In the genomic region with DNA sequence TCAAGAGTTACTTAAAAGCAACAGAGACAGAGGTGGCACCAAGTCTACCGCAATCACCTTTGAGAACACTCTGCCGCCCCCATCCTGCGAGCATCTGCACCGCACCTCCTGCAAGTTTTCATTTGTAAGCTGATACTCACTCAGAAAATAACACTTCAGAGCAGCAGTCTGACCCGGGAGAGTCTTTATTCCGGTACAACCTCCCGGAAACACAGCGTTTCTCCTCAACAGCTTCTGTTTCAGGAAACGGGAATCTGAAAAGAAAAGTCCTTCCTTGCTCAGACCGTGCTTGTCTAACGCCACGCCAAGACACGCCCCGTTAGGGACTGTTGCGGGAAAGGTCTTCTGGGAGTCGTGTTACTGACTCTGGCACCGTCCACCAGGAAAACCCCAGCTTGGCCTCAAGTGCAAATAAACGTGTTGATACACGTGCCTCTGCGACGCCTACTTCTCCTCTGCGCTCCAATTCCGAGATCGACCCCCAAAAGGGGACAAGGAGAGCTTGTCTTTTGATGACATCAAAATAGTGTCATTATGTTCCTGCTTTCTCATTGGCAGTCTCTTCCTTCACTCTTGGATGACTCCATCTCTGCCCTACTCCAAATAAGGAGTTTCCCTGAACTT, we compare ENCODE assay signal across 8 mouse cellular contexts. TPM values are rescaled to one million over a fixed set of nuclear protein-coding genes. Genes with fewer than 3 reads are reported as not detected.
A peak's percentile ranks its signal among the peaks of the same experiment; 100 is the strongest.
DNase-seq lines count a peak whose midpoint lies in the region; ATAC-seq and TF ChIP-seq lines count a peak whose summit lies in the region.

A gene (minus strand): TSS at position 507 of the 624 bp plus-strand sequence.

- peak within 1 kb of the TSS; percentile 52 for H3K9ac ChIP-seq in heart, embryonic 15.5 days
- H3K9ac ChIP-seq in liver, postnatal 0 days (replicated peaks): peak within 1 kb of the TSS; percentile 35
- H3K9ac ChIP-seq in neural tube, embryonic 13.5 days: 0 out of 2 replicates have a peak within 1 kb of the TSS, but pooled peaks have one; percentile 46

- no peaks in the 10 kb centered on the region for H3K9me3 ChIP-seq in heart, embryonic 15.5 days (replicated peaks)
- no peaks in the 10 kb centered on the region for H3K9me3 ChIP-seq in liver, postnatal 0 days (ENCODE audit: low read length)
- H3K9me3 ChIP-seq in neural tube, embryonic 13.5 days: no peaks in the 10 kb centered on the region

- peaks cover 4% of the 10 kb centered on the region; the same call in 1 of the 2 replicates for H3K4me1 ChIP-seq in heart, embryonic 15.5 days (replicated peaks)
- peaks cover 4% of the 10 kb centered on the region; the same call in 1 of the 2 replicates for H3K4me1 ChIP-seq in liver, postnatal 0 days (ENCODE audit: insufficient read depth)
- H3K4me1 ChIP-seq in neural tube, embryonic 13.5 days (replicated peaks): peaks cover 6% of the 10 kb centered on the region
- peaks cover 3% of the 10 kb centered on the region; the same call in 1 of the 2 replicates for H3K4me1 ChIP-seq in thymus, adult 2 months (replicated peaks; ENCODE audit: control insufficient read depth, insufficient read depth, low read length)

- TF ChIP-seq POLR2A in thymus, adult 2 months (IDR thresholded peaks at IDR 0.05; ENCODE audit: control insufficient read depth, extremely low read depth, insufficient read depth, low read length, poor library complexity): no peak

- H3K4me2 ChIP-seq in heart, embryonic 15.5 days: peak within 1 kb of the TSS; percentile 76
- peak within 1 kb of the TSS; percentile 75 for H3K4me2 ChIP-seq in liver, postnatal 0 days (ENCODE audit: low read depth, low read length)
- H3K4me2 ChIP-seq in neural tube, embryonic 13.5 days: peak within 1 kb of the TSS; percentile 61

- no peaks in the 10 kb centered on the region for H3K27me3 ChIP-seq in heart, embryonic 15.5 days
- no peaks in the 10 kb centered on the region for H3K27me3 ChIP-seq in liver, postnatal 0 days (ENCODE audit: insufficient read depth, low read length)
- H3K27me3 ChIP-seq in neural tube, embryonic 13.5 days: peaks cover 5% of the 10 kb centered on the region
- H3K27me3 ChIP-seq in thymus, adult 2 months (ENCODE audit: control insufficient read depth, insufficient read depth, low read length): no peaks in the 10 kb centered on the region

- H3K4me3 ChIP-seq in heart, embryonic 15.5 days: peak within 1 kb of the TSS; percentile 61
- H3K4me3 ChIP-seq in liver, postnatal 0 days (ENCODE audit: low read depth, low read length): peak within 1 kb of the TSS; percentile 56
- peak within 1 kb of the TSS; percentile 39 for H3K4me3 ChIP-seq in neural tube, embryonic 13.5 days
- H3K4me3 ChIP-seq in thymus, adult 2 months (ENCODE audit: control insufficient read depth, insufficient read depth, low read length): peak within 1 kb of the TSS; percentile 49

- H3K36me3 ChIP-seq in heart, embryonic 15.5 days: no peaks in the 10 kb centered on the region
- H3K36me3 ChIP-seq in liver, postnatal 0 days (replicated peaks; ENCODE audit: insufficient read depth, low read length): no peaks in the 10 kb centered on the region
- H3K36me3 ChIP-seq in neural tube, embryonic 13.5 days: no peaks in the 10 kb centered on the region
- H3K36me3 ChIP-seq in thymus, adult 2 months (ENCODE audit: control insufficient read depth, insufficient read depth, low read length): no peaks in the 10 kb centered on the region

- peak within 1 kb of the TSS; percentile 74 for H3K27ac ChIP-seq in heart, embryonic 15.5 days
- peak within 1 kb of the TSS; percentile 66 for H3K27ac ChIP-seq in liver, postnatal 0 days (ENCODE audit: low read depth)
- no peak within 1 kb of the TSS for H3K27ac ChIP-seq in neural tube, embryonic 13.5 days (replicated peaks)
- no peak within 1 kb of the TSS for H3K27ac ChIP-seq in thymus, adult 2 months (ENCODE audit: control insufficient read depth, insufficient read depth, low read length)

- no peak for TF ChIP-seq EP300 in liver, postnatal 0 days (IDR thresholded peaks at IDR 0.05; ENCODE audit: low read depth)

- peak; percentile 100 for ATAC-seq in erythroblast, adult 5-6 weeks (replicated peaks; ENCODE audit: low FRiP score, poor library complexity, severe bottlenecking)
- ATAC-seq in heart, embryonic 15.5 days (replicated peaks; ENCODE audit: insufficient number of reproducible peaks, insufficient read depth, low FRiP score, low read depth): peak; percentile 76
- peak; percentile 89 for ATAC-seq in liver, postnatal 0 days
- ATAC-seq in neural tube, embryonic 13.5 days (ENCODE audit: low read depth): no peak

- DNase-seq in 416B (ENCODE audit: low read depth) (peak; percentile 87), adipocyte (ENCODE audit: low spot score) (peak; percentile 79)
- DNase-seq in kidney, postnatal 14 days: peak; percentile 77
- DNase-seq in liver, postnatal 0 days: peak; percentile 77
- DNase-seq in thymus, adult 2 months: peak; percentile 86

- WGBS in heart, embryonic 15.5 days: 1% methylated on average over 24 of the region's 24 CpGs
- under 1% methylated on average over 24 of the region's 24 CpGs for WGBS in liver, postnatal 0 days (ENCODE audit: insufficient replicate concordance)
- 2% methylated on average over 24 of the region's 24 CpGs for WGBS in neural tube, embryonic 13.5 days
- 3% methylated on average over 24 of the region's 24 CpGs for WGBS in thymus, adult 2 months

- TF ChIP-seq CTCF in liver, postnatal 0 days (IDR thresholded peaks at IDR 0.05; ENCODE audit: low read depth): peak; percentile 69
- no peak for TF ChIP-seq CTCF in thymus, adult 2 months (IDR thresholded peaks at IDR 0.05; ENCODE audit: borderline replicate concordance, control insufficient read depth, extremely low read depth, insufficient read depth, low read length, poor library complexity)

RNA-seq across cellular contexts. Expression of the gene that starts here (rescaled TPM):
- 1.5 and 2.9 TPM in 2 replicates for total RNA-seq in erythroblast, adult 5-6 weeks (2015; ENCODE audit: low replicate concordance)
- total RNA-seq in erythroblast, adult 5-6 weeks (2017; ENCODE audit: low replicate concordance): 2.9 and 3.0 TPM in 2 replicates
- polyA plus RNA-seq in heart, embryonic 15.5 days (2015; fragmentation: Nextera tagmentation; extraction: Ambion mirVana): 1.3 and 1.9 TPM in 2 replicates
- polyA plus RNA-seq in liver, postnatal 0 days (2015; fragmentation: Nextera tagmentation; extraction: Ambion mirVana): 0.25 and 0.39 TPM in 2 replicates
- 0.61 and 0.80 TPM in 2 replicates for polyA plus RNA-seq in neural tube, embryonic 13.5 days (2015; fragmentation: Nextera tagmentation; extraction: Ambion mirVana)
- polyA plus RNA-seq in thymus, adult 2 months (2012; rRNA removed): 1.7 and 1.8 TPM in 2 replicates

Comparison
In these comparisons a context has a peak if more than half of its experiments do, and no peak if none do; other contexts are left out.
1. Peak in DNase-seq, ATAC-seq, H3K4me3 ChIP-seq, H3K27ac ChIP-seq, H3K9ac ChIP-seq and H3K4me2 ChIP-seq in liver, postnatal 0 days; RNA of the gene not detected or under 1 TPM.